12 mouse cellular contexts compared by ENCODE assay signal in genomic region chr1:106513481-106513880, GRCm38 (mm10).
"Had no signal": no experiment of that assay in that cellular context is flagged by ENCODE, and none has a peak within 500 bp of the region (broad histone marks: within the 10 kb centered on the region; RNA-seq: fewer than 3 reads in every experiment).

No protein-coding gene starts in this region.

- ATAC-seq: midbrain, embryonic 13.5 days had no signal

- H3K27ac ChIP-seq: kidney, postnatal 0 days; limb, embryonic 13.5 days; liver, embryonic 14.5 days; midbrain, embryonic 13.5 days; neural tube, embryonic 15.5 days had no signal

- H3K9ac ChIP-seq: limb, embryonic 13.5 days; liver, embryonic 14.5 days; midbrain, embryonic 13.5 days; neural tube, embryonic 15.5 days had no signal

- H3K27me3 ChIP-seq: limb, embryonic 13.5 days; midbrain, embryonic 13.5 days; neural tube, embryonic 15.5 days had no signal

- H3K4me3 ChIP-seq: limb, embryonic 13.5 days; midbrain, embryonic 13.5 days; myocyte; neural tube, embryonic 15.5 days had no signal

- H3K36me3 ChIP-seq: limb, embryonic 13.5 days; midbrain, embryonic 13.5 days; neural tube, embryonic 15.5 days had no signal

- H3K4me1 ChIP-seq: limb, embryonic 13.5 days; midbrain, embryonic 13.5 days; neural tube, embryonic 15.5 days had no signal

- DNase-seq: kidney, adult 11 months; left cerebral cortex, postnatal 4 days; lung, adult 2 months; right cerebral cortex, adult 18-20 months; right cerebral cortex, postnatal 25 days; thymus, postnatal 36 days had no signal

- H3K4me2 ChIP-seq: limb, embryonic 13.5 days; midbrain, embryonic 13.5 days; neural tube, embryonic 15.5 days had no signal

- H3K9me3 ChIP-seq: limb, embryonic 13.5 days; midbrain, embryonic 13.5 days; neural tube, embryonic 15.5 days had no signal
